Mouse (Mus musculus) ES-E14 (cell line): ENCODE data around the gene Zbtb1. TPM values are rescaled to one million over a fixed set of nuclear protein-coding genes. Genes with fewer than 3 reads are reported as not detected.

Experiments used
- DNase-seq: peaks from one replicate; pipeline ENCODE4 v3.0.0-alpha.2; 2013; ENCODE audit warnings: low read depth, low spot score
- H3K27ac ChIP-seq: 2 replicates; pipeline ENCODE4 v1.5.1; 2012; ENCODE audit warnings: low read depth, mild to moderate bottlenecking, low read length, moderate library complexity, mixed read lengths; ENCODE audit not compliant: poor library complexity, insufficient read depth, severe bottlenecking
- H3K36me3 ChIP-seq: 2 replicates; pipeline ENCODE4 v1.6.1; 2012; ENCODE audit warnings: mild to moderate bottlenecking, low read length, moderate library complexity, mixed read lengths; ENCODE audit not compliant: control insufficient read depth, poor library complexity, insufficient read depth, severe bottlenecking
- H3K4me1 ChIP-seq, 2 experiments: fragments of 150-350 bp in 1 of 2; sonication (generic) in 1 of 2; 2 replicates each; pipeline ENCODE4 v1.6.1; 2012; ENCODE audit warnings: low read length in 2 of 2, mild to moderate bottlenecking in 1 of 2, mixed read lengths in 1 of 2; ENCODE audit not compliant: control insufficient read depth in 2 of 2, insufficient read depth in 2 of 2, poor library complexity in 1 of 2
- H3K4me3 ChIP-seq, 2 experiments: fragments of 150-350 bp in 1 of 2; sonication (generic) in 1 of 2; 2 replicates each; pipeline ENCODE4 v1.5.1; 2012; ENCODE audit warnings: low read length in 2 of 2, low read depth in 1 of 2, mild to moderate bottlenecking in 1 of 2, mixed read lengths in 1 of 2; ENCODE audit not compliant: insufficient read depth in 1 of 2, poor library complexity in 1 of 2, severe bottlenecking in 1 of 2
- H3K9ac ChIP-seq: 2 replicates; pipeline ENCODE4 v1.6.1; 2012; ENCODE audit warnings: low read depth, mild to moderate bottlenecking, low read length, mixed read lengths; ENCODE audit not compliant: poor library complexity, insufficient read depth, severe bottlenecking
- H3K9me3 ChIP-seq: fragments of 150-350 bp; sonication (generic); 2 replicates; pipeline ENCODE4 v1.6.1; 2012; ENCODE audit warnings: low read depth, mild to moderate bottlenecking, low read length; ENCODE audit not compliant: control insufficient read depth, insufficient read depth
- CHD2 ChIP-seq: IDR thresholded peaks from 2 replicates; pipeline ENCODE4 v1.6.1; 2014; ENCODE audit warnings: mild to moderate bottlenecking, low read depth, low read length, inconsistent platforms
- HCFC1 ChIP-seq: IDR thresholded peaks from 2 replicates; pipeline ENCODE4 v1.6.1; 2012; ENCODE audit warnings: low read length, inconsistent platforms, borderline replicate concordance; ENCODE audit not compliant: insufficient read depth
- MAFK ChIP-seq: IDR thresholded peaks from 2 replicates; pipeline ENCODE4 v1.6.1; 2014; ENCODE audit warnings: mild to moderate bottlenecking, low read depth, low read length, inconsistent platforms; ENCODE audit not compliant: insufficient read depth
- ZC3H11A ChIP-seq: IDR thresholded peaks from 2 replicates; pipeline ENCODE4 v1.6.1; 2012; ENCODE audit warnings: low read depth, mild to moderate bottlenecking, inconsistent platforms, low read length, borderline replicate concordance
- ZNF384 ChIP-seq: IDR thresholded peaks from 2 replicates; pipeline ENCODE4 v1.6.1; 2012; ENCODE audit warnings: low read depth, low read length, inconsistent platforms
- in situ Hi-C, 2 experiments: fragments of 600-800 bp; cut with MboI; formaldehyde crosslinking; loops; one replicate each; pipeline ENCODE4 v1.15.1; 2025; ENCODE audit warnings: low sequenced_read_pairs in 2 of 2, inconsistent platforms in 1 of 2; ENCODE audit not compliant: unreplicated experiment in 2 of 2
- total RNA-seq: library from RNA; depleted of rRNA; stranded (reverse); fragments of 300-350 nt; gene quantifications from 2 replicates; pipeline ENCODE4 v1.2.3, GENCODE M21; 2012

Zbtb1 gene
- total RNA-seq, 1 experiment: 4.5 TPM

- H3K9me3 ChIP-seq: no peaks in the 10 kb centered on the region
- TF ChIP-seq MAFK (no peak), CHD2 (no peak), ZC3H11A (no peak), HCFC1 (no peak), ZNF384 (no peak)
- in situ Hi-C loops: loop anchor here in 1 of 2 experiments (25.0 kb wide), 2 partner anchors 316 to 541 kb away; no protein-coding TSS in a partner anchor
- H3K9ac ChIP-seq: no peak overlapping the region
- H3K4me3 ChIP-seq: no peak overlapping the region
- H3K27ac ChIP-seq: no peak overlapping the region
- peaks cover 9% of the 10 kb centered on the region; the same call in 1 of the 2 replicates for H3K36me3 ChIP-seq
- no peak for DNase-seq
- peaks cover 0 to 2% of the 10 kb centered on the region in 2 experiments; a peak in 1 of 4 replicates for H3K4me1 ChIP-seq
Observed at GRCm38 (mm10) chr12:76328567-76329354, 41.3 kb upstream of the Zbtb1 start.

DNA sequence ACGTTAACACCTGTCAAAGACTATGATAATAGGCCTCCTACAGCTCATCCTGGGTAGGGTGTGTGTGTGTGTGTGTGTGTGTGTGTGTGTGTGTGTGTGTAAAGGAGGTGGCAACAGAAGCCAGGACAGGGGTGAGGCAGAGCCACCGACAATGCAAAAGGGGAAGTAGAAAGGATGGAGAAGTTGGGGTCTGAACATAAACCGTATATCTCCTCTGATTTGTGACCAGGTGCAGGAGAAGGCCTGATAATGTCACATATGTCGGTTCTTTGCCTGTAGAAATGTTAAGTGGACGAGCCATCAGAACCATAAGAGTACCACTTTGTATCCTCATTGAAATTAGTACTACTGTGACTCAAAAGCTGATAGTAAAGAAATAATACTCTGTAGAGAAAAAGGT lies 36.4 kb upstream of the Zbtb1 start:
- DNase-seq: no peak
- in situ Hi-C loops: loop anchor here in 1 of 2 experiments (25.0 kb wide), 2 partner anchors 321 to 546 kb away; no protein-coding TSS in a partner anchor
- Histone ChIP-seq H3K36me3 (peaks cover 3% of the 10 kb centered on the region; the same call in 1 of the 2 replicates), H3K9me3 (no peaks in the 10 kb centered on the region), H3K9ac (no peak overlapping the region), H3K4me3 (no peak overlapping the region), H3K4me1 (0 out of 4 replicates have a peak, but pooled peaks cover 0 to 3% of the 10 kb centered on the region in 2 experiments), H3K27ac (no peak overlapping the region)
- TF ChIP-seq ZNF384 (no peak), MAFK (no peak), CHD2 (no peak), HCFC1 (no peak), ZC3H11A (no peak)

- in situ Hi-C loops: loop anchor here in 1 of 2 experiments (25.0 kb wide), 2 partner anchors 323 to 548 kb away; no protein-coding TSS in a partner anchor
- Histone ChIP-seq H3K36me3 (no peaks in the 10 kb centered on the region), H3K4me3 (no peak overlapping the region), H3K27ac (no peak overlapping the region), H3K9ac (no peak overlapping the region), H3K4me1 (0 out of 4 replicates have a peak, but pooled peaks cover 0 to 3% of the 10 kb centered on the region in 2 experiments), H3K9me3 (no peaks in the 10 kb centered on the region)
- TF ChIP-seq HCFC1 (no peak), MAFK (no peak), ZNF384 (no peak), CHD2 (no peak), ZC3H11A (no peak)
- DNase-seq: no peak
Observed at GRCm38 (mm10) chr12:76335641-76336040, 34.4 kb upstream of the Zbtb1 start.

GRCm38 (mm10) chr12:76336111-76336965 lies 33.7 kb upstream of the Zbtb1 start:
- H3K9me3 ChIP-seq: no peaks in the 10 kb centered on the region

More at GRCm38 (mm10) chr12:76336111-76336965, 33.7 kb upstream of the Zbtb1 start:
- no peak overlapping the region for H3K27ac ChIP-seq
- no peak overlapping the region for H3K4me3 ChIP-seq
- H3K4me1 ChIP-seq: 0 out of 4 replicates have a peak, but pooled peaks cover 0 to 3% of the 10 kb centered on the region in 2 experiments
- no peaks in the 10 kb centered on the region for H3K36me3 ChIP-seq
- in situ Hi-C loops: loop anchor here in 1 of 2 experiments (25.0 kb wide), 2 partner anchors 324 to 549 kb away; no protein-coding TSS in a partner anchor
- DNase-seq: no peak
- TF ChIP-seq CHD2 (no peak), HCFC1 (no peak), ZC3H11A (no peak), ZNF384 (no peak), MAFK (no peak)
- no peak overlapping the region for H3K9ac ChIP-seq
